Mouse (Mus musculus) stomach, postnatal 0 days (tissue): ENCODE results near the gene Aldh3b2.

ENCODE experiments used
- CTCF ChIP-seq: IDR thresholded peaks from 2 replicates; pipeline ENCODE4 v1.5.1; 2016; ENCODE audit warnings: antibody characterized with exemption, low read depth, mild to moderate bottlenecking, moderate library complexity
- EP300 ChIP-seq: optimal IDR thresholded peaks from 2 replicates; pipeline ENCODE3; 2016; ENCODE audit warnings: antibody characterized with exemption

- TF ChIP-seq CTCF = no peak
- no peak for TF ChIP-seq EP300
Observed at GRCm38 (mm10) chr19:4014802-4015201, 42.7 kb downstream of the Aldh3b2 start.
